Mouse (Mus musculus) midbrain, embryonic 10.5 days (tissue): ENCODE measurements at regions not wholly inside any gene's neighbourhood (a gene's known extent, or its start where the extent isn't known, plus 50 kb on each side); places are given as distances from the start of the nearest gene placed in this dataset.

Experiments used
- DNase-seq: peaks from one replicate; pipeline ENCODE4 v3.0.0-alpha.2; 2017; ENCODE audit warnings: low spot score
- H3K27ac ChIP-seq: fragments of 300-500 bp; sonication (generic); replicated peaks from 2 replicates; pipeline ENCODE4 v1.5.1; 2016; ENCODE audit warnings: mild to moderate bottlenecking
- H3K27me3 ChIP-seq: fragments of 300-500 bp; sonication (generic); 2 replicates; pipeline ENCODE4 v1.6.1; 2016; ENCODE audit warnings: low read depth, mild to moderate bottlenecking; ENCODE audit not compliant: poor library complexity, severe bottlenecking
- H3K36me3 ChIP-seq: fragments of 300-500 bp; sonication (generic); 2 replicates; pipeline ENCODE4 v1.6.1; 2016; ENCODE audit warnings: mild to moderate bottlenecking, moderate library complexity
- H3K4me1 ChIP-seq: fragments of 300-500 bp; sonication (generic); 2 replicates; pipeline ENCODE4 v1.6.1; 2016
- H3K4me3 ChIP-seq: fragments of 300-500 bp; sonication (generic); 2 replicates; pipeline ENCODE4 v1.5.1; 2016; ENCODE audit warnings: mild to moderate bottlenecking, moderate library complexity
- H3K9me3 ChIP-seq: fragments of 300-500 bp; sonication (generic); replicated peaks from 2 replicates; pipeline ENCODE4 v1.6.1; 2016; ENCODE audit warnings: mild to moderate bottlenecking
- WGBS: fragments of 180-500 bp; shearing (Covaris S2); methylation state at CpG from one replicate; pipeline ENCODE4 v1.1.7; 2016; 5-methylcytosine and 5-hydroxymethylcytosine counted together

- Histone ChIP-seq H3K4me1 (peaks cover 4% of the 10 kb centered on the region; the same call in 1 of the 2 replicates), H3K36me3 (no peaks in the 10 kb centered on the region), H3K27ac (no peak overlapping the region), H3K27me3 (no peaks in the 10 kb centered on the region), H3K9me3 (no peaks in the 10 kb centered on the region), H3K4me3 (no peak overlapping the region)
- 74% methylated on average over 6 of the region's 6 CpGs for WGBS
- DNase-seq: no peak
Measured at GRCm38 (mm10) chr8:26300246-26300645, 180.9 kb downstream of the Gm45692 start.

GRCm38 (mm10) chr8:26301961-26302360 is 182.6 kb downstream of the Gm45692 start:
- no peaks in the 10 kb centered on the region for H3K9me3 ChIP-seq
- peaks cover 8% of the 10 kb centered on the region; the same call in 1 of the 2 replicates for H3K4me1 ChIP-seq
- 87% methylated on average over 4 of the region's 4 CpGs for WGBS
- no peak for DNase-seq
- no peak overlapping the region for H3K27ac ChIP-seq
- H3K4me3 ChIP-seq: no peak overlapping the region
- H3K36me3 ChIP-seq: no peaks in the 10 kb centered on the region
- no peaks in the 10 kb centered on the region for H3K27me3 ChIP-seq

DNA sequence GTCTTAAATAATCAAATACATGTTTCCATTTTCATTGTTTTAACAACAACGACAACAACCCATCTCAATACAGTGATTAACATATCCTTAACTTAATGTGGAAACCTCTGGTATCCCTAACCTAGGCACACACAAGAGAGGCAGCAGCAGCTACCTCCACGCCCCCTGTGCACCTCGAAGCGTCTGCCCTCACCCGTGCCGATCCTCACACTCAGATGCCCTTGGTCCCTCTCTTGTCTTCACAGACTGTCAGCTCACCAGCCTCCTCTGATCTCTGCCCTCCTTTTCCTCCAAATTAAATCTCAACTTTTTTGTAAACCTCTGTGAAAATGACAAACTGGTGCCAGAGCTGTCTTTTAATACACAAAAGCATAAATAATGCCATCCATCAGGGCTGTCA is 185.2 kb downstream of the Gm45692 start:
- DNase-seq: no peak
- H3K9me3 ChIP-seq: no peaks in the 10 kb centered on the region
- H3K4me3 ChIP-seq: no peak overlapping the region
- no peaks in the 10 kb centered on the region for H3K36me3 ChIP-seq
- peaks cover 19% of the 10 kb centered on the region for H3K4me1 ChIP-seq
- no peaks in the 10 kb centered on the region for H3K27me3 ChIP-seq
- 92% methylated on average over 6 of the region's 6 CpGs for WGBS
- H3K27ac ChIP-seq: no peak overlapping the region

GRCm38 (mm10) chr8:26305061-26305879 is 185.9 kb downstream of the Gm45692 start:
- Histone ChIP-seq H3K4me1 (peaks cover 19% of the 10 kb centered on the region), H3K36me3 (no peaks in the 10 kb centered on the region), H3K27ac (peak overlapping the region; percentile 28), H3K27me3 (no peaks in the 10 kb centered on the region), H3K9me3 (no peaks in the 10 kb centered on the region), H3K4me3 (no peak overlapping the region)
- DNase-seq: no peak
- 87% methylated on average over 18 of the region's 18 CpGs for WGBS

DNA sequence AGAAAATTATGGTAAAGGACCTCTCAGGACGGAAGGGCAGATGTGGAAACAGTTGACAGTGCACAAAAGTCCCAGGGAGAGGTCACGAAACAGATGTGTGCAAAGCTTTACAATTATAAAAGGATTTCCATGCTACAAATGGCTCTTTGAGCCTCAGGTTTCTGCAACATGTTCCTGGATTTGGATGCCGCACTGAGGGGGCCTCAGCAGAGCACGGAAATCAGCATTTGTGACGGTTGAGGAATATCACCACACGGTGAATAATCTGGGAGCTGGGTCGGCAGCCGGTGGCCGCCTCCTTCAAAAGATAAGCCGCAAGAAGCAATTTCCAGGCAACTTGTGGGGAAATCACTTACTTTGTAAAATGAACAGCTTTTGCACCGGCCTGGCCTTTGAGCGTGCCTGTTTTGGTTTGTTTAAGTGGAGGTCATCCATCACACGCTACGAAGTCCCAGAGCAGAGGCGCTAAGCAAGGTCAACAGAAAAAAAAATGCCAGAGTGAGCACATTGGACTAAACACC is 188.8 kb downstream of the Gm45692 start:
- Histone ChIP-seq H3K36me3 (no peaks in the 10 kb centered on the region), H3K27ac (no peak overlapping the region), H3K4me1 (peaks cover 19% of the 10 kb centered on the region), H3K9me3 (no peaks in the 10 kb centered on the region), H3K4me3 (no peak overlapping the region), H3K27me3 (no peaks in the 10 kb centered on the region)
- WGBS: 67% methylated on average over 15 of the region's 15 CpGs
- DNase-seq: peak; percentile 12

DNA sequence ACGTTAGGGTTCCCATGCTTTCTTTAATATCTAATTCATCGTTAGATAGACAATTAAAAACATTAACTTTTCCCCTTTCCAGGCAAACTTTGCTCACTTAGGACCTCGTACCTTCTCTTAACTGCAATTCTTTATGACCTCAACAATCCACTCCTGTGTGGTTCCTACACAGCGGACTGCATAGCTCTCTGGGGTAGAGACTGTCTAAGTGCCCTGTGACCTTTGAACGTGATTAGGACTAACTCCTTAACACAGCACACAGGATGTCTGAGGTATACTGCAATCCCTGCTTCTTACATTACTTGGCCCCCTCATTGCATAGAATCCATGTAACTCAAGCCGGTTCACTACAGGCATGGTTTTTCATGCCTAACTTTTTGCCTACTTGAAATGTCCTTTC is 190.4 kb downstream of the Gm45692 start:
- no peaks in the 10 kb centered on the region for H3K27me3 ChIP-seq
- peaks cover 19% of the 10 kb centered on the region for H3K4me1 ChIP-seq
- H3K4me3 ChIP-seq: no peak overlapping the region
- no peaks in the 10 kb centered on the region for H3K9me3 ChIP-seq
- no peaks in the 10 kb centered on the region for H3K36me3 ChIP-seq
- DNase-seq: no peak
- no peak overlapping the region for H3K27ac ChIP-seq
- WGBS: 87% methylated on average over 6 of the region's 6 CpGs

- H3K27ac ChIP-seq: no peak overlapping the region
- H3K27me3 ChIP-seq: no peaks in the 10 kb centered on the region
- no peak overlapping the region for H3K4me3 ChIP-seq
- no peak for DNase-seq
- no peaks in the 10 kb centered on the region for H3K9me3 ChIP-seq
- WGBS: 90% methylated on average over 12 of the region's 12 CpGs
- no peaks in the 10 kb centered on the region for H3K4me1 ChIP-seq
- H3K36me3 ChIP-seq: no peaks in the 10 kb centered on the region
Measured at GRCm38 (mm10) chr8:26323606-26324350, 204.4 kb downstream of the Gm45692 start.

GRCm38 (mm10) chr8:26324606-26325005 is 205.3 kb downstream of the Gm45692 start:
- H3K27me3 ChIP-seq: no peaks in the 10 kb centered on the region
- no peaks in the 10 kb centered on the region for H3K9me3 ChIP-seq
- no peak overlapping the region for H3K4me3 ChIP-seq
- H3K27ac ChIP-seq: no peak overlapping the region
- WGBS: 77% methylated on average over 3 of the region's 3 CpGs
- DNase-seq: no peak
- H3K4me1 ChIP-seq: no peaks in the 10 kb centered on the region
- no peaks in the 10 kb centered on the region for H3K36me3 ChIP-seq

GRCm38 (mm10) chr8:26329813-26330212 is 210.5 kb downstream of the Gm45692 start:
- no peaks in the 10 kb centered on the region for H3K27me3 ChIP-seq
- H3K4me3 ChIP-seq: no peak overlapping the region
- H3K4me1 ChIP-seq: no peaks in the 10 kb centered on the region
- no peak overlapping the region for H3K27ac ChIP-seq
- no peaks in the 10 kb centered on the region for H3K9me3 ChIP-seq
- 90% methylated on average over 10 of the region's 10 CpGs for WGBS
- DNase-seq: no peak
- no peaks in the 10 kb centered on the region for H3K36me3 ChIP-seq

DNA sequence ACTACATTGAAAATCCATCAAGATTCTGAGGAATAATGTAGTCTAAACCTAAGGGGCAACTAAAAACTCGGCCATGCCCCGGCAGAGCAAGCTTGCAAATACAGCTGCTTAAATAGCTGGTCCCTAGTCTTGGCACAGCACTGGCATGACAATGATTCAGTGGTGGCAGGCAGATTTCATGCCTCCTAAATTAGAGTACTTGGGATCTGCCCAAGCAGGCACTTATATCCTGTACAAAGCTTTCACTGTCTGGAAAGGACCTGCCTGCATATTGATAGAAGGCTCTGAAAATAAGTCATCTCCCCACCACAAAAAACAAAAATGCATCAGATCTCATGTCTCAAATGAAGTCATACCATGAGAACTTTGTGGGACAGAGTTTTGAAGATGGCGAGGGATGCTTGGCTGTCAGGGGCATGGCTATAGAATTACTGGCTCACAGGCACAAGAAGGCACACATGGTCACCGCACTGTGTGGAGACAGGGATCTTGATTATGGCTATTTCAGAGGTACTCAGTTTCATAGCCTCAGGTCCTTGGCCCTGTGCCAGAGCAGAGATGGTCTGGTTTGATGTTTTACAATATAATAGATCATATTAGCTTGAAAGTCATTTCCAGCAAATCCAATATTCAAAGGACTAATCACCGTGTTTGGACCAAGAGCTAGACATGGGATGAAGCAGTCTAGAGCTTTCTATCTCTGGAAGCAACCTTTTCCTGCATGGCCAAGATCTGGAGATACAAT is 217.7 kb downstream of the Gm45692 start:
- WGBS: 95% methylated on average over 5 of the region's 5 CpGs
- no peak for DNase-seq
- no peaks in the 10 kb centered on the region for H3K9me3 ChIP-seq

DNA sequence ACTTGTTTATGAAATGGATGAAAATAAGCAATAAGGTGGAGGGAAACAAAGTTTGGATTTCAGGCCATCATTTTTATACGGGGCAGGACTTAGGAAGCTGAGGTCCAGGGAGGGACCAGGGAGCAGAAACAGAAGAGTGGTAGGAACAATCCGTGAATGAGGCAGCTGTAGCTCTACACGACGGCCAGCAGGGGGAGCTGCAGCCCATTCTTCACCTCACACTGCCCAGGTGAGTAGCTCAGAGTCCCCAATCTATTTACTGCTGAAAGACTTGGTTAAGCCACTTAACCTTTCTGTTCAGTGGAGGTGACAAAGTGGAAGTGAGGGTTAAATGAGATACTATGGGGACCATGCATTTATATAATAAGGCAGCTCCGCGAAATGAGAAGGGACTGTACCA is 225.7 kb downstream of the Gm45692 start:
- peak; percentile 61 for DNase-seq
- Histone ChIP-seq H3K9me3 (no peaks in the 10 kb centered on the region), H3K36me3 (no peaks in the 10 kb centered on the region), H3K27me3 (no peaks in the 10 kb centered on the region), H3K4me1 (no peaks in the 10 kb centered on the region), H3K4me3 (no peak overlapping the region), H3K27ac (no peak overlapping the region)
- WGBS: 31% methylated on average over 6 of the region's 6 CpGs

More for the DNA sequence above, 217.7 kb downstream of the Gm45692 start:
- H3K27me3 ChIP-seq: no peaks in the 10 kb centered on the region
- no peak overlapping the region for H3K4me3 ChIP-seq
- H3K27ac ChIP-seq: no peak overlapping the region
- H3K4me1 ChIP-seq: no peaks in the 10 kb centered on the region
- no peaks in the 10 kb centered on the region for H3K36me3 ChIP-seq

GRCm38 (mm10) chr8:26349231-26349630 is 229.9 kb downstream of the Gm45692 start:
- WGBS: 91% methylated on average over 7 of the region's 7 CpGs

More at GRCm38 (mm10) chr8:26349231-26349630, 229.9 kb downstream of the Gm45692 start:
- no peaks in the 10 kb centered on the region for H3K36me3 ChIP-seq
- H3K27ac ChIP-seq: no peak overlapping the region
- H3K27me3 ChIP-seq: no peaks in the 10 kb centered on the region
- H3K4me1 ChIP-seq: peaks cover 9% of the 10 kb centered on the region; the same call in 1 of the 2 replicates
- H3K4me3 ChIP-seq: no peak overlapping the region
- no peak for DNase-seq
- no peaks in the 10 kb centered on the region for H3K9me3 ChIP-seq
